25 mouse cellular contexts compared by ENCODE assay signal in genomic region chr16:77551051-77551450, GRCm38 (mm10). TPM values are rescaled to one million over a fixed set of nuclear protein-coding genes. Genes with fewer than 3 reads are reported as not detected.
A peak's percentile ranks its signal among the peaks of the same experiment; 100 is the strongest.
DNase-seq lines count a peak whose midpoint lies in the region; ATAC-seq and TF ChIP-seq lines count a peak whose summit lies in the region.
"Had no signal": no experiment of that assay in that cellular context is flagged by ENCODE, and none has a peak within 500 bp of the region (broad histone marks: within the 10 kb centered on the region; RNA-seq: fewer than 3 reads in every experiment).

No protein-coding gene starts in this region.

- TF ChIP-seq POLR2A in liver, adult 2 months (IDR thresholded peaks at IDR 0.05; ENCODE audit: extremely low read depth, insufficient read depth, low read length): no peak

- H3K4me2 ChIP-seq in liver, postnatal 0 days (ENCODE audit: low read depth, low read length): no peak overlapping the region
- H3K4me2 ChIP-seq: embryonic facial prominence, embryonic 13.5 days; embryonic facial prominence, embryonic 15.5 days; forebrain, embryonic 13.5 days; forebrain, embryonic 15.5 days had no signal

- no peak for TF ChIP-seq CTCF in liver, adult 2 months (IDR thresholded peaks at IDR 0.05; ENCODE audit: low read depth, low read length)
- TF ChIP-seq CTCF in liver, postnatal 0 days (IDR thresholded peaks at IDR 0.05; ENCODE audit: low read depth): no peak

- TF ChIP-seq EP300 in liver, postnatal 0 days (IDR thresholded peaks at IDR 0.05; ENCODE audit: low read depth): no peak

- ATAC-seq in liver, postnatal 0 days: no peak
- ATAC-seq: forebrain, embryonic 13.5 days; forebrain, embryonic 15.5 days; forebrain, postnatal 0 days had no signal

- no peak overlapping the region for H3K4me3 ChIP-seq in liver, adult 2 months (ENCODE audit: insufficient read depth, low read depth, low read length)
- H3K4me3 ChIP-seq in liver, postnatal 0 days (ENCODE audit: low read depth, low read length): no peak overlapping the region
- H3K4me3 ChIP-seq: embryonic facial prominence, embryonic 13.5 days; embryonic facial prominence, embryonic 15.5 days; erythroblast, embryonic 14.5 days; forebrain, embryonic 13.5 days; forebrain, embryonic 15.5 days had no signal

- no peaks in the 10 kb centered on the region; the same call in 1 of the 2 replicates for H3K79me2 ChIP-seq in liver, adult 2 months (ENCODE audit: control insufficient read depth, insufficient read depth, low read length)

- H3K9me3 ChIP-seq in liver, postnatal 0 days (ENCODE audit: low read length): no peaks in the 10 kb centered on the region
- H3K9me3 ChIP-seq: embryonic facial prominence, embryonic 13.5 days; embryonic facial prominence, embryonic 15.5 days; forebrain, embryonic 13.5 days; forebrain, embryonic 15.5 days had no signal

- H3K27ac ChIP-seq in liver, adult 2 months (replicated peaks; ENCODE audit: insufficient read depth, low read depth, low read length): no peak overlapping the region
- no peak overlapping the region for H3K27ac ChIP-seq in liver, postnatal 0 days (ENCODE audit: low read depth)
- H3K27ac ChIP-seq: embryonic facial prominence, embryonic 13.5 days; embryonic facial prominence, embryonic 15.5 days; forebrain, embryonic 15.5 days had no signal

- peak; percentile 19 for DNase-seq in adrenal gland, adult 8-10 months
- DNase-seq in adrenal gland, adult 18-20 months (ENCODE audit: low spot score in 2 of 2): no peak
- DNase-seq in liver, adult 2 months (ENCODE audit: extremely low read depth, low read depth, low spot score): peak; percentile 67
- no peak for DNase-seq in liver, postnatal 0 days
- peak; percentile 48 for DNase-seq in adrenal gland, postnatal 14 days
- peak; percentile 18 for DNase-seq in fibroblast of lung, adult 2 months (ENCODE audit: low read depth)
- no peak for DNase-seq in left cerebral cortex, postnatal 14 days (ENCODE audit: low spot score in 2 of 2)
- DNase-seq: cerebellum, adult 11-12 months; cerebellum, adult 8-10 months; cerebellum, adult 9-11 months; cerebellum, postnatal 14 days; cerebellum, postnatal 36 days; embryo, embryonic 11 days; forebrain, postnatal 0 days had no signal

- intact Hi-C loops in left cerebral cortex, postnatal 14 days (cut with DNase I): no loop called here

- WGBS in liver, adult 2 months: 34% methylated on average over 3 of the region's 3 CpGs
- WGBS in liver, postnatal 0 days (ENCODE audit: insufficient replicate concordance): 53% methylated on average over 3 of the region's 3 CpGs

- no peaks in the 10 kb centered on the region for H3K27me3 ChIP-seq in liver, adult 2 months (ENCODE audit: control insufficient read depth, insufficient read depth, low read length)
- no peaks in the 10 kb centered on the region for H3K27me3 ChIP-seq in liver, postnatal 0 days (ENCODE audit: insufficient read depth, low read length)
- H3K27me3 ChIP-seq: embryonic facial prominence, embryonic 13.5 days; embryonic facial prominence, embryonic 15.5 days; forebrain, embryonic 13.5 days; forebrain, embryonic 15.5 days had no signal

- no peak overlapping the region for H3K9ac ChIP-seq in liver, adult 2 months (ENCODE audit: low read depth, low read length)
- H3K9ac ChIP-seq in liver, postnatal 0 days (replicated peaks): no peak overlapping the region
- H3K9ac ChIP-seq: embryonic facial prominence, embryonic 13.5 days; embryonic facial prominence, embryonic 15.5 days; forebrain, embryonic 13.5 days; forebrain, embryonic 15.5 days; forebrain, postnatal 0 days had no signal

- no peaks in the 10 kb centered on the region for H3K36me3 ChIP-seq in liver, adult 2 months (ENCODE audit: control insufficient read depth, insufficient read depth, low read length)
- H3K36me3 ChIP-seq in liver, postnatal 0 days (replicated peaks; ENCODE audit: insufficient read depth, low read length): no peaks in the 10 kb centered on the region
- H3K36me3 ChIP-seq: embryonic facial prominence, embryonic 13.5 days; embryonic facial prominence, embryonic 15.5 days; forebrain, embryonic 15.5 days had no signal

- H3K4me1 ChIP-seq in liver, adult 2 months (ENCODE audit: control insufficient read depth, insufficient read depth, low read length): peaks cover 3% of the 10 kb centered on the region; the same call in 1 of the 2 replicates
- no peaks in the 10 kb centered on the region for H3K4me1 ChIP-seq in liver, postnatal 0 days (ENCODE audit: insufficient read depth)
- H3K4me1 ChIP-seq: embryonic facial prominence, embryonic 13.5 days; embryonic facial prominence, embryonic 15.5 days; forebrain, embryonic 13.5 days; forebrain, embryonic 15.5 days had no signal

RNA-seq across cellular contexts. Expression of gene Gm11146, which starts 50.8 kb away (rescaled TPM):
- total RNA-seq in adrenal gland, adult 8-10 months (2022): not detected
- total RNA-seq in adrenal gland, adult 18-20 months (2021): not detected
- total RNA-seq in liver, adult 2 months (2014; rRNA removed): not detected in 2 replicates
- not detected in 2 replicates for polyA plus RNA-seq in liver, adult 2 months (2012; rRNA removed)
- not detected in 2 replicates for polyA plus RNA-seq in liver, postnatal 0 days (2015; fragmentation: Nextera tagmentation; extraction: Ambion mirVana)
- total RNA-seq in adrenal gland, postnatal 14 days (2021): not detected in 2 replicates
- total RNA-seq in left cerebral cortex, postnatal 14 days (2021): not detected
- total RNA-seq: common myeloid progenitor, adult 5-6 weeks; ES-E14; forebrain, postnatal 0 days; MEL had no signal
- polyA plus RNA-seq: C2C12; embryonic facial prominence, embryonic 11.5 days; embryonic facial prominence, embryonic 13.5 days; embryonic facial prominence, embryonic 15.5 days; erythroblast, embryonic 14.5 days; forebrain, embryonic 11.5 days; forebrain, embryonic 13.5 days; forebrain, embryonic 15.5 days; forebrain, postnatal 0 days had no signal

Comparison
In these comparisons a context has a peak if more than half of its experiments do, and no peak if none do; other contexts are left out.
1. DNase-seq: peak in adrenal gland, adult 8-10 months (single experiment), liver, adult 2 months (single experiment), adrenal gland, postnatal 14 days (single experiment) and fibroblast of lung, adult 2 months (single experiment); none in adrenal gland, adult 18-20 months (0 of 2), liver, postnatal 0 days (single experiment) and left cerebral cortex, postnatal 14 days (0 of 2).